Mouse (Mus musculus): ENCODE measurements around the gene Mast2. TPM values are rescaled to one million over a fixed set of nuclear protein-coding genes. Genes with fewer than 3 reads are reported as not detected.

The Mast2 gene
- polyA plus RNA-seq, 1 experiment from 2014 or later: 25.7 TPM

Other genes starting within 250 kb of the Mast2 start
- gene Pik3r3, start 242.6 kb downstream of the Mast2 start, polyA plus RNA-seq (2014; fragmentation: Nextera tagmentation; extraction: Ambion mirVana): 19.9 and 27.6 TPM in 2 replicates
- gene Ipp, start 43.4 kb upstream of the Mast2 start, polyA plus RNA-seq (2014; fragmentation: Nextera tagmentation; extraction: Ambion mirVana): 5.5 and 8.5 TPM in 2 replicates
- gene Tmem69, start 91.8 kb upstream of the Mast2 start, polyA plus RNA-seq (2014; fragmentation: Nextera tagmentation; extraction: Ambion mirVana): 33.5 and 34.0 TPM in 2 replicates
- gene Gpbp1l1, start 93.5 kb upstream of the Mast2 start, polyA plus RNA-seq (2014; fragmentation: Nextera tagmentation; extraction: Ambion mirVana): 44.6 and 54.8 TPM in 2 replicates
- 2.2 and 4.5 TPM in 2 replicates for gene Ccdc17, start 132.5 kb upstream of the Mast2 start, polyA plus RNA-seq (2014; fragmentation: Nextera tagmentation; extraction: Ambion mirVana)
- 224 and 234 TPM in 2 replicates for gene Nasp, start 163.8 kb upstream of the Mast2 start, polyA plus RNA-seq (2014; fragmentation: Nextera tagmentation; extraction: Ambion mirVana)
- gene Akr1a1, start 187.5 kb upstream of the Mast2 start, polyA plus RNA-seq (2014; fragmentation: Nextera tagmentation; extraction: Ambion mirVana): 730 and 751 TPM in 2 replicates
- 1,503 and 1,977 TPM in 2 replicates for gene Prdx1, start 221.4 kb upstream of the Mast2 start, polyA plus RNA-seq (2014; fragmentation: Nextera tagmentation; extraction: Ambion mirVana)
- gene Mmachc, start 244.2 kb upstream of the Mast2 start, polyA plus RNA-seq (2014; fragmentation: Nextera tagmentation; extraction: Ambion mirVana): 19.7 and 25.5 TPM in 2 replicates
- gene Ccdc163, start 244.3 kb upstream of the Mast2 start, polyA plus RNA-seq (2014; fragmentation: Nextera tagmentation; extraction: Ambion mirVana): 36.9 and 39.6 TPM in 2 replicates